Mouse (Mus musculus): Measurements from ENCODE around the gene Ccdc57. TPM values are rescaled to one million over a fixed set of nuclear protein-coding genes. Genes with fewer than 3 reads are reported as not detected.

Ccdc57 gene
- total and polyA plus RNA-seq, 2 experiments from 2014 or later = 6.2 to 7.8 TPM

- DNase-seq (ENCODE audit: low spot score) = no peak
- H3K4me1 ChIP-seq (ENCODE audit: insufficient read depth, low read length) = no peaks in the 10 kb centered on the region
- H3K9me3 ChIP-seq (ENCODE audit: low read length) = no peaks in the 10 kb centered on the region
- no peak for TF ChIP-seq CTCF (IDR thresholded peaks at IDR 0.05)
- H3K4me3 ChIP-seq (ENCODE audit: low read depth, low read length) = no peak overlapping the region
- H3K27ac ChIP-seq (ENCODE audit: low read depth, low read length) = no peak overlapping the region
- H3K36me3 ChIP-seq (ENCODE audit: insufficient read depth, low read length) = peaks cover 31% of the 10 kb centered on the region
- ATAC-seq (ENCODE audit: low FRiP score) = no peak
- H3K27me3 ChIP-seq (ENCODE audit: insufficient read depth, low read length) = no peaks in the 10 kb centered on the region
- WGBS = 76% methylated on average over 8 of the region's 8 CpGs
- H3K9ac ChIP-seq (replicated peaks; ENCODE audit: low read length, poor library complexity, severe bottlenecking) = no peak overlapping the region
- H3K4me2 ChIP-seq (ENCODE audit: low read depth, low read length, poor library complexity, severe bottlenecking) = no peak overlapping the region
Measured at GRCm38 (mm10) chr11:120957052-120957451, 24.4 kb upstream of the Ccdc57 start.

- H3K36me3 ChIP-seq (ENCODE audit: insufficient read depth, low read length) = peaks cover 30% of the 10 kb centered on the region
- DNase-seq (ENCODE audit: low spot score) (no peak), ATAC-seq (ENCODE audit: low FRiP score) (no peak)
- 90% methylated on average over 8 of the region's 8 CpGs for WGBS
- no peak overlapping the region for H3K4me3 ChIP-seq (ENCODE audit: low read depth, low read length)
- no peak overlapping the region for H3K9ac ChIP-seq (replicated peaks; ENCODE audit: low read length, poor library complexity, severe bottlenecking)
- no peaks in the 10 kb centered on the region for H3K9me3 ChIP-seq (ENCODE audit: low read length)
- no peak overlapping the region for H3K27ac ChIP-seq (ENCODE audit: low read depth, low read length)
- no peak overlapping the region for H3K4me2 ChIP-seq (ENCODE audit: low read depth, low read length, poor library complexity, severe bottlenecking)
- H3K4me1 ChIP-seq (ENCODE audit: insufficient read depth, low read length) = 0 out of 2 replicates have a peak, but pooled peaks cover 3% of the 10 kb centered on the region
- TF ChIP-seq CTCF (IDR thresholded peaks at IDR 0.05) = no peak
- no peaks in the 10 kb centered on the region for H3K27me3 ChIP-seq (ENCODE audit: insufficient read depth, low read length)
Measured at GRCm38 (mm10) chr11:120955701-120956100, 23.0 kb upstream of the Ccdc57 start.

- no peak for DNase-seq (ENCODE audit: low spot score)
- no peaks in the 10 kb centered on the region for H3K9me3 ChIP-seq (ENCODE audit: low read length)
- no peak overlapping the region for H3K9ac ChIP-seq (replicated peaks; ENCODE audit: low read length, poor library complexity, severe bottlenecking)
- no peak for ATAC-seq (ENCODE audit: low FRiP score)
- H3K4me1 ChIP-seq (ENCODE audit: insufficient read depth, low read length) = 0 out of 2 replicates have a peak, but pooled peaks cover 3% of the 10 kb centered on the region
- WGBS = 91% methylated on average over 5 of the region's 5 CpGs
- no peak overlapping the region for H3K27ac ChIP-seq (ENCODE audit: low read depth, low read length)
- peaks cover 30% of the 10 kb centered on the region for H3K36me3 ChIP-seq (ENCODE audit: insufficient read depth, low read length)
- H3K27me3 ChIP-seq (ENCODE audit: insufficient read depth, low read length) = 0 out of 2 replicates have a peak, but pooled peaks cover 4% of the 10 kb centered on the region
- TF ChIP-seq CTCF (IDR thresholded peaks at IDR 0.05) = no peak
- H3K4me3 ChIP-seq (ENCODE audit: low read depth, low read length) = no peak overlapping the region
- H3K4me2 ChIP-seq (ENCODE audit: low read depth, low read length, poor library complexity, severe bottlenecking) = no peak overlapping the region
Measured at GRCm38 (mm10) chr11:120954936-120955335, 22.3 kb upstream of the Ccdc57 start.

- no peaks in the 10 kb centered on the region for H3K9me3 ChIP-seq (ENCODE audit: low read length)
- no peak for TF ChIP-seq CTCF (IDR thresholded peaks at IDR 0.05)
- 0 out of 2 replicates have a peak, but pooled peaks cover 11% of the 10 kb centered on the region for H3K4me1 ChIP-seq (ENCODE audit: insufficient read depth, low read length)
- 84% methylated on average over 9 of the region's 9 CpGs for WGBS
- peaks cover 14% of the 10 kb centered on the region for H3K36me3 ChIP-seq (ENCODE audit: insufficient read depth, low read length)
- H3K4me3 ChIP-seq (ENCODE audit: low read depth, low read length) = no peak overlapping the region
- no peak overlapping the region for H3K9ac ChIP-seq (replicated peaks; ENCODE audit: low read length, poor library complexity, severe bottlenecking)
- H3K27me3 ChIP-seq (ENCODE audit: insufficient read depth, low read length) = peaks cover 25% of the 10 kb centered on the region
- ATAC-seq (ENCODE audit: low FRiP score) = no peak
- no peak for DNase-seq (ENCODE audit: low spot score)
- H3K4me2 ChIP-seq (ENCODE audit: low read depth, low read length, poor library complexity, severe bottlenecking) = peak overlapping the region; percentile 63; the same call in 1 of the 2 replicates
- H3K27ac ChIP-seq (ENCODE audit: low read depth, low read length) = no peak overlapping the region
Measured at GRCm38 (mm10) chr11:120951731-120952730, 19.4 kb upstream of the Ccdc57 start.

GRCm38 (mm10) chr11:120951237-120951636, 18.6 kb upstream of the Ccdc57 start:
- no peak for TF ChIP-seq CTCF (IDR thresholded peaks at IDR 0.05)
- no peak for ATAC-seq (ENCODE audit: low FRiP score)
- peak; percentile 21 for DNase-seq (ENCODE audit: low spot score)
- H3K36me3 ChIP-seq (ENCODE audit: insufficient read depth, low read length) = peaks cover 6% of the 10 kb centered on the region
- peaks cover 25% of the 10 kb centered on the region for H3K27me3 ChIP-seq (ENCODE audit: insufficient read depth, low read length)
- H3K27ac ChIP-seq (ENCODE audit: low read depth, low read length) = no peak overlapping the region
- H3K4me2 ChIP-seq (ENCODE audit: low read depth, low read length, poor library complexity, severe bottlenecking) = peak overlapping the region; percentile 63
- WGBS = 11% methylated on average over 8 of the region's 8 CpGs
- peak overlapping the region; percentile 43 for H3K4me3 ChIP-seq (ENCODE audit: low read depth, low read length)
- no peaks in the 10 kb centered on the region for H3K9me3 ChIP-seq (ENCODE audit: low read length)
- H3K4me1 ChIP-seq (ENCODE audit: insufficient read depth, low read length) = 0 out of 2 replicates have a peak, but pooled peaks cover 11% of the 10 kb centered on the region
- H3K9ac ChIP-seq (replicated peaks; ENCODE audit: low read length, poor library complexity, severe bottlenecking) = peak overlapping the region; percentile 24; the same call in 1 of the 2 replicates

All from midbrain, postnatal 0 days (tissue).